Mouse (Mus musculus) forebrain, postnatal 0 days (tissue): ENCODE results near the gene Jpt1. TPM values are rescaled to one million over a fixed set of nuclear protein-coding genes. Genes with fewer than 3 reads are reported as not detected.

ENCODE experiments used
- ATAC-seq: fragments of 200-750 bp; cut with Nextera tagmentation; 2 replicates; pipeline ENCODE4 v1.8.0; 2017; ENCODE audit warnings: mild to moderate bottlenecking, moderate library complexity
- DNase-seq: peaks from one replicate; pipeline ENCODE4 v3.0.0-alpha.2; 2015
- H3K27ac ChIP-seq: fragments of 300-500 bp; sonication (generic); 2 replicates; pipeline ENCODE4 v1.5.1; 2014; ENCODE audit warnings: low read depth, mild to moderate bottlenecking, antibody characterized with exemption, low read length, moderate library complexity, mixed read lengths
- H3K27me3 ChIP-seq: fragments of 300-500 bp; sonication (generic); 2 replicates; pipeline ENCODE4 v1.6.1; 2014; ENCODE audit warnings: mild to moderate bottlenecking, low read length, mixed read lengths; ENCODE audit not compliant: insufficient read depth
- H3K36me3 ChIP-seq: fragments of 300-500 bp; sonication (generic); 2 replicates; pipeline ENCODE4 v1.6.1; 2014; ENCODE audit warnings: mild to moderate bottlenecking, moderate library complexity; ENCODE audit not compliant: insufficient read depth
- H3K4me1 ChIP-seq: fragments of 300-500 bp; sonication (generic); 2 replicates; pipeline ENCODE4 v1.6.1; 2014; ENCODE audit warnings: antibody characterized with exemption; ENCODE audit not compliant: insufficient read depth
- H3K4me2 ChIP-seq: fragments of 300-500 bp; sonication (generic); 2 replicates; pipeline ENCODE4 v1.6.1; 2014; ENCODE audit warnings: low read depth, mild to moderate bottlenecking, moderate library complexity
- H3K4me3 ChIP-seq: fragments of 300-500 bp; sonication (generic); 2 replicates; pipeline ENCODE4 v1.5.1; 2014; ENCODE audit warnings: low read depth, low read length, mixed read lengths
- H3K9ac ChIP-seq: fragments of 300-500 bp; sonication (generic); 2 replicates; pipeline ENCODE4 v1.6.1; 2014; ENCODE audit warnings: mild to moderate bottlenecking
- H3K9me3 ChIP-seq: fragments of 300-500 bp; sonication (generic); 2 replicates; pipeline ENCODE4 v1.6.1; 2016; ENCODE audit warnings: low read length
- CTCF ChIP-seq: sonication (generic); IDR thresholded peaks from 2 replicates; pipeline ENCODE4 v1.5.1; 2016; ENCODE audit warnings: antibody characterized with exemption, control low read depth, low read depth
- WGBS: fragments of 180-500 bp; shearing (Covaris S2); extraction: QIAGEN DNeasy Blood & Tissue Kit; methylation state at CpG from one replicate; pipeline ENCODE4 v1.1.7; 2014; 5-methylcytosine and 5-hydroxymethylcytosine counted together
- polyA plus RNA-seq: library from polyadenylated mRNA; unstranded; fragments of >200 nt; fragmentation: Nextera tagmentation; extraction: Ambion mirVana; gene quantifications from 2 replicates; pipeline ENCODE4 v1.2.1, GENCODE M21; 2015
- total RNA-seq: library from RNA; depleted of rRNA; stranded (reverse); fragments of >200 nt; gene quantifications from 2 replicates; pipeline ENCODE4 v1.2.3, GENCODE M21; 2014

Jpt1 gene
- total and polyA plus RNA-seq, 2 experiments from 2014 or later: 1,009 to 1,672 TPM

GRCm38 (mm10) chr11:115520218-115520617 is 6.0 kb upstream of the Jpt1 start:
- peaks cover 26% of the 10 kb centered on the region for H3K36me3 ChIP-seq
- H3K4me3 ChIP-seq: no peak overlapping the region
- no peak for ATAC-seq
- no peak overlapping the region for H3K9ac ChIP-seq
- H3K4me1 ChIP-seq: no peaks in the 10 kb centered on the region
- H3K4me2 ChIP-seq: no peak overlapping the region
- no peaks in the 10 kb centered on the region for H3K9me3 ChIP-seq
- TF ChIP-seq CTCF: no peak
- H3K27me3 ChIP-seq: no peaks in the 10 kb centered on the region
- H3K27ac ChIP-seq: no peak overlapping the region
- WGBS: 51% methylated on average over 2 of the region's 2 CpGs
- no peak for DNase-seq

DNA sequence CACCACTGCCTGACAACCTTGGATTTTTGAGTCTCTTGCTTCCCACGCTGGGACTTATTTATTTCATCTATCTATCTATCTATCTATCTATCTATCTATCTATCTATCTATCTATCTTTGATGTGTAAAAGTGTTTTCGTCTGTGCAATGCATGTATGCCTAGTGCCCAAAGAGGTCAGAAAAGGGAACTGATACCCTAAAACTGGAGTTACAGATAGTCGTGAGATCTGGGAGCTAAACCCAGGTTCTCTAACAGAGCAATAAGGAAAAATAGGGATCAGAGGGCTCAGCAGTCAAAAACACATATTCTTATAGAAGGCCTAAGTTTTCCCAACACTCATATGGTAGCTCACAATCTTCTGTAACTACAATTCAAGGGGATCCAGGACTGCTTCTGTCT is 5.4 kb upstream of the Jpt1 start:
- Histone ChIP-seq H3K27me3 (no peaks in the 10 kb centered on the region), H3K27ac (no peak overlapping the region), H3K9ac (no peak overlapping the region), H3K4me1 (no peaks in the 10 kb centered on the region), H3K4me2 (no peak overlapping the region), H3K4me3 (no peak overlapping the region), H3K36me3 (peaks cover 20% of the 10 kb centered on the region), H3K9me3 (no peaks in the 10 kb centered on the region)
- no peak for ATAC-seq
- 90% methylated on average over 3 of the region's 3 CpGs for WGBS
- TF ChIP-seq CTCF: no peak
- no peak for DNase-seq

- no peak overlapping the region for H3K9ac ChIP-seq
- H3K4me2 ChIP-seq: no peak overlapping the region
- DNase-seq (no peak), ATAC-seq (no peak)
- H3K36me3 ChIP-seq: peaks cover 12% of the 10 kb centered on the region; the same call in 1 of the 2 replicates
- WGBS: 67% methylated on average over 9 of the region's 9 CpGs
- no peak overlapping the region for H3K27ac ChIP-seq
- H3K4me1 ChIP-seq: no peaks in the 10 kb centered on the region
- no peaks in the 10 kb centered on the region for H3K9me3 ChIP-seq
- H3K4me3 ChIP-seq: no peak overlapping the region
- TF ChIP-seq CTCF: no peak
- no peaks in the 10 kb centered on the region for H3K27me3 ChIP-seq
Measured at GRCm38 (mm10) chr11:115518693-115519092, 4.5 kb upstream of the Jpt1 start.

DNA sequence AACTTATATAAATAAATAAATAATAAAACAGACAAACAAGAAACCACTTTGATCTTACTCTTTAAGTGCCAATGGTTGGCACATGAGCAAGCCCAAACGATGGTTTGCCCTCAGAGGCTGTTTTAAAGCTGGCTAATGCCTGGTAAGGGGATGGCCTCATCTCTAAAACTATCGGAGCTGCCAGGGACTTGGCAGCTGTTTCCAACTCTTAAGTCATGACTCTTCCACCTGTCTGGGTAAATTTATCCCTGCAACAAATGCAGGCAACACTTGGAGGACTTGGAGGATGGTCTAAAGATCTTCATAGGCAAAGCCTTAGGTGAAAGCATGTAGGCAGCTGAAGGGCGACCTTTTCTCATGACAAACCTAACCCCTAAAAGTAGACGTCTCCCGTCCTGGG is 2.8 kb upstream of the Jpt1 start:
- Histone ChIP-seq H3K27ac (no peak overlapping the region), H3K4me1 (no peaks in the 10 kb centered on the region), H3K9ac (no peak overlapping the region), H3K4me3 (no peak overlapping the region), H3K36me3 (0 out of 2 replicates have a peak, but pooled peaks cover 4% of the 10 kb centered on the region), H3K9me3 (no peaks in the 10 kb centered on the region), H3K27me3 (no peaks in the 10 kb centered on the region), H3K4me2 (no peak overlapping the region)
- TF ChIP-seq CTCF: no peak
- ATAC-seq (no peak), DNase-seq (no peak)
- WGBS: 81% methylated on average over 5 of the region's 5 CpGs

DNA sequence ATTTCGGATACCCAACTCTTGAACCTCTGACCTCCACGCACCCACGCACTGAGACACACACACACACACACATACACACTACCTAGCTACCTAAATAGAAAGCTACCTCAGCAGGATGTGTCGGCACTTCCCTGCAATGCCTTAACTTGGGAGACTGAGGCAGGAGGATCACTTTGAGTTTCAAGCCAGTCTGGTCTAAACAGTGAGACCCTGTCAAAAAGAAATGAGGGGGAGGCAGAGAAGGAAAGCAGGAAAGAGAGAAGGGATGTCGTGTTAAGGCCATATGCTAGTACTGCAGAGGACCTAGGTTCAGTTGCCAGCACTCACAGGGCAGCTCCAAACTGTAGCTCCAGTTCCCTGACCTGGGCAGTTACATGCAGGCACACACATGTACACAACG is 834 bp upstream of the Jpt1 start:
- H3K9ac ChIP-seq: no peak overlapping the region
- no peak for TF ChIP-seq CTCF
- ATAC-seq: no peak
- no peak overlapping the region for H3K4me3 ChIP-seq
- no peaks in the 10 kb centered on the region for H3K36me3 ChIP-seq
- WGBS: 69% methylated on average over 6 of the region's 6 CpGs
- H3K9me3 ChIP-seq: no peaks in the 10 kb centered on the region
- H3K27me3 ChIP-seq: no peaks in the 10 kb centered on the region
- H3K4me2 ChIP-seq: no peak overlapping the region
- DNase-seq: no peak
- peaks cover 12% of the 10 kb centered on the region for H3K4me1 ChIP-seq
- no peak overlapping the region for H3K27ac ChIP-seq

DNA sequence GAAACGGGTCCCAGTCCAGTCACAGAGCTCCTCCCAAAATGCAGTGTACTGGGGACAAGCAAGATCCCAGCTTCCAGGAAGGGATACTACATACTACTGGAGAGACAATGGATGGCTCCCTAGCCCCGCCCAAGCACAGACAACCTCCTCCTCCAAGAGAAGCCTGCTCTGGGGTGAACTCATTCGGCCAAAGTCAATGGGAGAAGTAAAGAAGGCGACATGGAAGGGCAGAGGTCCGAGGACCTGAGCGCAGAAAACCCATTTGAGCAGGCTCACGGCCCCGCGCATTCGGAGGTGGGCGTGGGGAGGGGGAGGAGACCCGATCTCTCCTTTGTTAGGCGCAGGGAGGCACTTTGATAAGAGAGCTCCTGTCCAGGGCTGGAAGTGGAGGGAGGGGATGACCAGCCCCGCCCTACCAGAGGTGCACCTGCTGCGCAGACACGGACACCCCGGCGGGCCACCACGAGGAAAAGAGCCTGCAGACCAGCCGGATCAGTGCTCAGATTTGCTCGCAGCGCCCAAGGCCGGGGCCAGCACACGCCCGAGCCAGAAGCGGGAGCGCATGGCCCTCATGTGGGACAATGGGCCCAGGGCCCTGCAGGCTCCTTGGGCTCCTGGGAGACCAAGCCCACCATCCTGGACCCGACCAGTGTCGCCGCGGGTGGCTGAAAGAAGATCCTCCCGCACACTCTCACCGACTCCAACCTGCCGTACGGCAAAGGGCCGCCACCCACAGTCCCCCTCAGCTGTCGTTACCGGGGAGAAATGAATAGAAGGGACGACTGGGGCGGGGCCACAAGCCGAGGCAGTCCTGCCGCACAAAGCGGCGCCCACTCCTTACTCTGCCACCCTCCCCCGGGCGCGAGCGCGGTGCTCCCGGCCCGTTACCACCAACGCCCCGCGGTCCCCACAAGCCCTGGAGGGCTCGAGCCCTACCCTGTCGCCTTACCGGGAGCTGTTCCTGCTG is 633 bp downstream of the Jpt1 start:
- peak overlapping the region; percentile 77 for H3K4me2 ChIP-seq
- peak overlapping the region; percentile 99 for H3K4me3 ChIP-seq
- no peak; the same call in 1 of the 2 replicates for TF ChIP-seq CTCF
- WGBS: under 1% methylated on average over 57 of the region's 57 CpGs
- peak overlapping the region; percentile 91 for H3K27ac ChIP-seq
- peak overlapping the region; percentile 99 for H3K9ac ChIP-seq
- no peaks in the 10 kb centered on the region for H3K9me3 ChIP-seq
- no peaks in the 10 kb centered on the region for H3K36me3 ChIP-seq
- peaks cover 21% of the 10 kb centered on the region for H3K4me1 ChIP-seq
- peak; percentile 63 for ATAC-seq
- H3K27me3 ChIP-seq: no peaks in the 10 kb centered on the region
- DNase-seq: peak; percentile 71
